Mouse (Mus musculus): Measurements from ENCODE around the gene Mocs1.

The Mocs1 gene

GRCm38 (mm10) chr17:49481876-49482275 is 53.7 kb downstream of the Mocs1 start:
- DNase-seq (ENCODE audit: low read depth, low spot score) = peak; percentile 45

GRCm38 (mm10) chr17:49484435-49484834 is 56.3 kb downstream of the Mocs1 start:
- peak; percentile 45 for DNase-seq (ENCODE audit: low read depth, low spot score)

GRCm38 (mm10) chr17:49489098-49489497 is 60.9 kb downstream of the Mocs1 start:
- DNase-seq (ENCODE audit: low read depth, low spot score) = no peak

- no peak for DNase-seq (ENCODE audit: low read depth, low spot score)
Observed at GRCm38 (mm10) chr17:49493276-49493675, 65.1 kb downstream of the Mocs1 start.

- DNase-seq (ENCODE audit: low read depth, low spot score) = no peak
Observed at GRCm38 (mm10) chr17:49498169-49498568, 70.0 kb downstream of the Mocs1 start.

- no peak for DNase-seq (ENCODE audit: low read depth, low spot score)
Observed at GRCm38 (mm10) chr17:49499635-49500034, 71.5 kb downstream of the Mocs1 start.

- DNase-seq (ENCODE audit: low read depth, low spot score) = no peak
Observed at GRCm38 (mm10) chr17:49500234-49500633, 72.1 kb downstream of the Mocs1 start.

- no peak for DNase-seq (ENCODE audit: low read depth, low spot score)
Observed at GRCm38 (mm10) chr17:49503246-49503900, 75.2 kb downstream of the Mocs1 start.

Measured in telencephalon, adult 2 months (tissue).